Mouse (Mus musculus) forebrain, embryonic 11.5 days (tissue): ENCODE measurements around the gene Ntrk1. TPM values are rescaled to one million over a fixed set of nuclear protein-coding genes. Genes with fewer than 3 reads are reported as not detected.
A peak's percentile ranks its signal among the peaks of the same experiment; 100 is the strongest.

Experiments used
- ATAC-seq: fragments of 200-750 bp; cut with Nextera tagmentation; replicated peaks from 2 replicates; pipeline ENCODE4 v1.8.0; 2017; ENCODE audit warnings: moderate TSS enrichment; ENCODE audit not compliant: low FRiP score
- DNase-seq: peaks from one replicate; pipeline ENCODE4 v3.0.0-alpha.2; 2017; ENCODE audit warnings: low spot score
- H3K27ac ChIP-seq: fragments of 300-500 bp; sonication (generic); 2 replicates; pipeline ENCODE4 v1.5.1; 2014; ENCODE audit warnings: low read depth, low read length
- H3K27me3 ChIP-seq: fragments of 300-500 bp; sonication (generic); 2 replicates; pipeline ENCODE4 v1.6.1; 2014; ENCODE audit warnings: mild to moderate bottlenecking, low read length, mixed read lengths; ENCODE audit not compliant: control insufficient read depth, insufficient read depth
- H3K36me3 ChIP-seq: fragments of 300-500 bp; sonication (generic); 2 replicates; pipeline ENCODE4 v1.6.1; 2014; ENCODE audit warnings: mild to moderate bottlenecking, low read length, moderate library complexity, mixed read lengths; ENCODE audit not compliant: control insufficient read depth, insufficient read depth
- H3K4me1 ChIP-seq: fragments of 300-500 bp; sonication (generic); replicated peaks from 2 replicates; pipeline ENCODE4 v1.6.1; 2014; ENCODE audit warnings: low read length, mixed read lengths; ENCODE audit not compliant: control insufficient read depth, insufficient read depth
- H3K4me2 ChIP-seq: fragments of 300-500 bp; sonication (generic); 2 replicates; pipeline ENCODE4 v1.6.1; 2014; ENCODE audit warnings: low read depth, mild to moderate bottlenecking, low read length, moderate library complexity, mixed read lengths; ENCODE audit not compliant: severe bottlenecking
- H3K4me3 ChIP-seq: fragments of 300-500 bp; sonication (generic); 2 replicates; pipeline ENCODE4 v1.5.1; 2014; ENCODE audit warnings: low read depth, low read length
- H3K9ac ChIP-seq: fragments of 300-500 bp; sonication (generic); 2 replicates; pipeline ENCODE4 v1.6.1; 2014; ENCODE audit warnings: low read length
- H3K9me3 ChIP-seq: fragments of 300-500 bp; sonication (generic); 2 replicates; pipeline ENCODE4 v1.6.1; 2016; ENCODE audit warnings: low read length, mixed read lengths; ENCODE audit not compliant: control insufficient read depth
- WGBS: fragments of 180-500 bp; shearing (Covaris S2); extraction: QIAGEN DNeasy Blood & Tissue Kit; methylation state at CpG from one replicate; pipeline ENCODE4 v1.1.7; 2014; 5-methylcytosine and 5-hydroxymethylcytosine counted together
- polyA plus RNA-seq: library from polyadenylated mRNA; unstranded; fragments of >200 nt; fragmentation: Nextera tagmentation; extraction: Ambion mirVana; gene quantifications from 2 replicates; pipeline ENCODE4 v1.2.1, GENCODE M21; 2014

The Ntrk1 gene
- polyA plus RNA-seq, 1 experiment from 2014 or later: 0.45 TPM

DNA sequence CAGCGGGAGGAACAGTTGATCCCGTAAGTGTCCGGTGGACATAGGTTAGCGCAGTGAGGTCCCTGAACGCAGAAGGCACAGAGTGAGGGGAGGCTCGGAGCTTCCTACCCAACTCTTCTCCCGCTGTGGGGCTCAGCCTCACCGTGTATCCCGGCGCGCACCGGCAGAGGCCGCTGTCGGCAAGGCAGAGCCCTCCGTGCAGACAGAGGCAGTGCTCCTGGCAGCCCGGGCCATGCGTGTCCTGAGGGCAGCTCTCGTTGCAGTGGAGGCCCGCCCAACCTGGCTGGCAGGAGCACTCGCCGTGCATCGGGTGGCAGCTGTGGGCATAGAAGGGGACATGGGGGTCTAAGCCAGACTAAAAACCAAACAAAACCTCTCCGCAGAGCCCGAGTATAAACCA is 39.0 kb downstream of the Ntrk1 start:
- peak overlapping the region; percentile 44 for H3K9ac ChIP-seq
- ATAC-seq: peak; percentile 85
- H3K4me3 ChIP-seq: peak overlapping the region; percentile 10; the same call in 1 of the 2 replicates
- DNase-seq: peak; percentile 94
- peak overlapping the region; percentile 44 for H3K4me2 ChIP-seq
- no peaks in the 10 kb centered on the region for H3K36me3 ChIP-seq
- WGBS: 3% methylated on average over 24 of the region's 24 CpGs
- H3K4me1 ChIP-seq: peaks cover 5% of the 10 kb centered on the region; the same call in 1 of the 2 replicates
- H3K27ac ChIP-seq: no peak overlapping the region
- no peaks in the 10 kb centered on the region for H3K9me3 ChIP-seq
- H3K27me3 ChIP-seq: no peaks in the 10 kb centered on the region; the same call in 1 of the 2 replicates

DNA sequence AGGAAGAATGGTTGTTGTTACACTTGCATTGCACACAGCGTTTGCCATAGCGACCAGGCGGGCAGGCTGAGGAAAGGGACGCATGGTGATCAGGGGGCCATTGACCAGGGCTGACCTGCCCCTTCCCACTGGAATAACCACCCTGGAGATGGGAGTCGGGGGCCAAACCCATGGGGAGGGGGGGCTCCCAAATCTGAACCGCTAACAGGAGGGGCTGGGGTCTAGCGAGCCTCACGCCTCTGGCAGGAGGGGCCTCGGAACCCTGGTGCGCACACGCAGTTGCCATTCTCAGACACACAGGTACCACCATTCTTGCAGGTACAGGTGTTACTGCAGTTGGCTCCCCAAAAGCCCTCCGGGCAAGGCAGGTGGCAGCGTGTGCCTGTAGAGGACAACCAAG is 41.1 kb downstream of the Ntrk1 start:
- Histone ChIP-seq H3K27ac (no peak overlapping the region), H3K27me3 (no peaks in the 10 kb centered on the region; the same call in 1 of the 2 replicates), H3K4me2 (no peak overlapping the region), H3K4me1 (peaks cover 5% of the 10 kb centered on the region; the same call in 1 of the 2 replicates), H3K36me3 (no peaks in the 10 kb centered on the region), H3K9ac (no peak overlapping the region), H3K9me3 (no peaks in the 10 kb centered on the region), H3K4me3 (no peak overlapping the region)
- ATAC-seq: no peak
- WGBS: 86% methylated on average over 13 of the region's 13 CpGs
- no peak for DNase-seq

DNA sequence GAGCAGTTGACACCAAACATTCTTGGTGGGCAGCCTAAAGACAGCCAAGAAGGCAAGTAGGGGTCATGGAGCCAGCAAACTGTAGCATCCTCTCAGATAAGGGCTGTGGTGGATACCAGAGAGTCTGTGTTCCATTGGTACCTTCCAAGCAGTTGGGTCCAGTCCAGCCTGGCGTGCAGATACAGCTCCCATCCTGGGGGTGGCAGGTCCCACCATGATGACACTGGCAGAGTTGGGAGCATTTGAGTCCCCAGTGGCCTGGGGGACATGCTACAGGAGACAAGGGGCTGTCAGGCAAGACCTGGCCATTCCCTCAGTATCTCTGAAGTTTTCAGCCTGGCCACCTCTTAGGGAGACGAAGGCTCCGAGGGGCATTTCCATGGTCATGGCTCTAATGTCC is 42.4 kb downstream of the Ntrk1 start:
- peaks cover 5% of the 10 kb centered on the region; the same call in 1 of the 2 replicates for H3K4me1 ChIP-seq
- no peaks in the 10 kb centered on the region for H3K36me3 ChIP-seq
- H3K4me3 ChIP-seq: no peak overlapping the region
- DNase-seq (no peak), ATAC-seq (no peak)
- no peaks in the 10 kb centered on the region; the same call in 1 of the 2 replicates for H3K27me3 ChIP-seq
- whole genome bisulfite sequencing: 91% methylated on average over 3 of the region's 3 CpGs
- no peak overlapping the region for H3K27ac ChIP-seq
- no peak overlapping the region for H3K9ac ChIP-seq
- no peak overlapping the region for H3K4me2 ChIP-seq
- H3K9me3 ChIP-seq: no peaks in the 10 kb centered on the region

DNA sequence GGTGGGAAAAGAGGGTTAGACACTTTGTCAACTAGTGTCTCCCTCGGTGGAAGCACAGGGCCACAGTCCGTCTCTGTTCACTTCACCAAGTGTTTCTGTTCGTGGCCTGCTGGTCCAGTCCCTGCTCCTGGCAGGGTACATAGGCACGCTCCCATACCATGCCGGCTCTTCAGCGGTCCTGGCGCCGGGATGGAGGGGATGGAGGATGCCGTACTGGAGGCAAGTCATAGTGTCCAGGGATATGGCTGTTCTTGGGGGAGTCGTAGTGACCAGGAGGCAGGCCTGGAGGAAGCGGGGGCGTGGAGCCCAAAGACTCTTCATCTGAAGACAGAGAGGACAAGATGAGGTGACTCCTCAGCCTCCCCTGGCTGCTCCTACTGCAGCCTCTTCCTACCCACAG is 45.0 kb downstream of the Ntrk1 start:
- 89% methylated on average over 12 of the region's 12 CpGs for WGBS
- H3K4me2 ChIP-seq: no peak overlapping the region
- H3K27ac ChIP-seq: no peak overlapping the region
- ATAC-seq: no peak
- no peak overlapping the region for H3K9ac ChIP-seq
- no peaks in the 10 kb centered on the region for H3K27me3 ChIP-seq
- no peaks in the 10 kb centered on the region for H3K4me1 ChIP-seq
- H3K9me3 ChIP-seq: no peaks in the 10 kb centered on the region
- no peak overlapping the region for H3K4me3 ChIP-seq
- no peaks in the 10 kb centered on the region for H3K36me3 ChIP-seq
- no peak for DNase-seq

DNA sequence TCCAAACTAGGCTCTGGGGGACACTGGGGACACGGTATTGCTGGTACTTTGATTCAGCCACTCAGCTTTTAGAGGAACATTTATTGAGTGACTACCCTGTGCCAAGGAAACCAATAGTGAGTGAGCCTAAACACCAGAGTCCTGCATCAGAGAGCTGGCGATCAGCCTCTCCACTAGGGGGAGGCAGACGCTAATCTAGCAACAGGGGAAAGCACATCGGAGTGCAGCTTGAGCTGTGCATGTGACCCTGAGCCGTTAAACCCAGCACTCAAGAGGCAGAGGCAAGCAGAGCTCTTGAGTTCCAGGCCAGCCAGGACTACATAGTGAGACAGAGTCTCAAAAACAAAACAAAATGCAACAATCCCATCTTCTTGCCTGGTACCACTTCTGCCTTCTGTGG is 45.9 kb downstream of the Ntrk1 start:
- WGBS: 19% methylated on average over 5 of the region's 5 CpGs
- Histone ChIP-seq H3K9me3 (no peaks in the 10 kb centered on the region), H3K36me3 (no peaks in the 10 kb centered on the region), H3K4me3 (no peak overlapping the region), H3K4me2 (no peak overlapping the region), H3K27me3 (no peaks in the 10 kb centered on the region), H3K4me1 (no peaks in the 10 kb centered on the region), H3K9ac (no peak overlapping the region), H3K27ac (no peak overlapping the region)
- no peak for DNase-seq
- no peak for ATAC-seq

DNA sequence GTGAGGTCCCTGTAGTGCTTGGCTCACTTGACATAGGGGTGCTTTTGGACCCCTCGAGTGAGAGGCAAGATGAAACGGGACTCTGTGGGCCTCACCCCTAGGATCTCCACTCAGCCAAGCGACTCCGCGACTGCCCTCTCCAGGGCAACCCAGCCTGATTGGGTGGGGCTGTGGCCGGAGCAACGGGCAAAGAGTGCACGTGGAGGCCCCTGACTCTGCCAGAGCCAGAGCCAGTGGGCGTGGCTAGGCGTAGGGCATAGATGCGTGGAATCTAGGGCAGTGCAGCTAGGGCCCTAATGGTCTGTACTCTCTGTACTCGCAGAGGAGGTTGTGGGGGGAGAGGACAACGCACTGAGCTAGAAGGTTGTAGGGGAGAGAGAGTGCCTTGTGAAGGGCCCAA is 46.5 kb downstream of the Ntrk1 start, which contains the start of gene Lrrc71:
Gene Lrrc71, minus strand, starts transcription at position 195 of the 400 bp plus-strand sequence.
- 54% methylated on average over 13 of the region's 13 CpGs for WGBS
- H3K4me2 ChIP-seq: no peak within 1 kb of the TSS
- no peak within 1 kb of the TSS for H3K27ac ChIP-seq
- no peak for DNase-seq
- H3K9me3 ChIP-seq: no peaks in the 10 kb centered on the region
- H3K9ac ChIP-seq: no peak within 1 kb of the TSS
- no peak for ATAC-seq
- H3K4me3 ChIP-seq: no peak within 1 kb of the TSS
- no peaks in the 10 kb centered on the region for H3K27me3 ChIP-seq
- no peaks in the 10 kb centered on the region for H3K36me3 ChIP-seq
- H3K4me1 ChIP-seq: no peaks in the 10 kb centered on the region

DNA sequence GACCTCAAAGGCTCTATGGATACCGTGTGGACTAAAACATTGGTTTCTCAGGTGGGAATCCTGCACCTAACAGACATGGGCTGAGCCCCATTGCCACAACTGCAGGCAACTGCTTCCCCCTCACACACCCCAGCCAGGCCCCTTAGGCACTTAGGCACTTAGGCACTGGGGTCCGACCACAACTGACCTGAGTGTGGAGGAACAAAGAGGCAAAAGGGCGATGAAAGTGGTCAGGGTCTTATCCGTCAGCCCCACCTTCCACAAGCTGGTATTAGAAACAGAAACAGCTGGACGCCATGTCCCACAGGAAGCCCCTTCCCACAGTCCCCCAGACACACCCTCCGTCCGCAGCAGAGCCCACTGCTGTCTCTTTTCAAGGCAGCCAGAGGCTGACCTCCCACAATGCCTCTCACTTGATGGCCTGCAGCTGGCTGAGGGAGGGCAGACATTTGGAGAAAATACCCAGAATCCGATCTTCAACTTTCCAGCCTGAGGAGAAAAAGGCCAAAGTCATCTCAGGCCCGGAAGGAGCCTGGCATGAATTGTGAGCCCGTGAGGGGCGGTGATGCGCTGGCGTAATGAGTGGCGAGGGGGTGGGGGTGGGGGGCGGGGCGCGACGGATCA is 49.8 kb downstream of the Ntrk1 start:
- Histone ChIP-seq H3K27ac (no peak overlapping the region), H3K9me3 (no peaks in the 10 kb centered on the region), H3K9ac (no peak overlapping the region), H3K4me3 (no peak overlapping the region), H3K4me2 (peak overlapping the region; percentile 26; the same call in 1 of the 2 replicates), H3K27me3 (no peaks in the 10 kb centered on the region), H3K36me3 (no peaks in the 10 kb centered on the region), H3K4me1 (no peaks in the 10 kb centered on the region)
- ATAC-seq (no peak), DNase-seq (no peak)
- 45% methylated on average over 18 of the region's 18 CpGs for WGBS

DNA sequence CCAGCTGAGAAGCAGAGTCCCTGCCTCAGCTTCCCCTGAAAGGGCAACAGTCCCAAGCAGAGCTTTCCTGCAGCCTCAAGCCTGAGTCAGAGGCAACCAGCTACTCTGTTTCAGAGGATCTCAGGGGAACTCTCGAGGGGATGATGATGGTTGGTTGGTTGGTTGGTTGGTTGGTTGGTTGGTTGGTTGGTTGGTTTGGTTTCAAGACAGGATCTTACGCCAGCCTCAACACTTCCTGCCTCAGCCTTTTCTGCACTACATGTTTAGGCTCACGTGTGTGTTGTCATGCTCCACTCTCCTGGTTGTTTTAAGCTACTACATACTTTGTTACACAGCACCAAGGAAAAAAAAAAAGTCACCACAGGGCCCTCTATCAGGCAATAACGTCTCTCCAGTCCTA is 51.0 kb downstream of the Ntrk1 start:
- 85% methylated on average over 4 of the region's 4 CpGs for WGBS
- no peak for ATAC-seq
- no peaks in the 10 kb centered on the region for H3K36me3 ChIP-seq

DNA sequence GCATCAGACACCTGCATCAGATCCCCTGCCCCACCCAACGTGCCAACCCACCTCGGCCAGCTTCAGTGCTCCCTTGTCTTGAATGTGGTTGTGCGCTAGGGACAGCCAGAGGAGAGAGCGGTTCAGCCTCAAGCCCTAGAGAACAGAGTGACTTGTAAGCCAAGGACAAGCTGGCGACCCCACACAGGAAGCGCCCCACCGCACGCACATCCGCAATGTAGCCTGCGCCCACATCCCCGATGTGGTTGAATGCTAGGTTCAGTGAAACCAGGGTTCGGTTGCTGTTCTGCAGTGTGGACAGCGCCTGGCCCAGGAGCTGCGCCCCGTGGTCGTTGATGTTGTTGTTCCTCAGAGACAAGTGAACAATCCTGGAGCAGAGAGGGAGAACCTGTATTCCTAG is 52.2 kb downstream of the Ntrk1 start:
- WGBS: 90% methylated on average over 16 of the region's 16 CpGs
- H3K27ac ChIP-seq: no peak overlapping the region
- H3K4me2 ChIP-seq: no peak overlapping the region
- H3K9me3 ChIP-seq: no peaks in the 10 kb centered on the region
- H3K9ac ChIP-seq: no peak overlapping the region
- DNase-seq (no peak), ATAC-seq (no peak)
- H3K4me3 ChIP-seq: no peak overlapping the region
- H3K36me3 ChIP-seq: no peaks in the 10 kb centered on the region
- H3K27me3 ChIP-seq: no peaks in the 10 kb centered on the region
- H3K4me1 ChIP-seq: no peaks in the 10 kb centered on the region

More for the DNA sequence above, 51.0 kb downstream of the Ntrk1 start:
- no peaks in the 10 kb centered on the region for H3K9me3 ChIP-seq
- H3K4me3 ChIP-seq: no peak overlapping the region
- no peaks in the 10 kb centered on the region for H3K27me3 ChIP-seq
- no peaks in the 10 kb centered on the region for H3K4me1 ChIP-seq
- H3K9ac ChIP-seq: no peak overlapping the region
- no peak overlapping the region for H3K27ac ChIP-seq
- DNase-seq: no peak
- no peak overlapping the region for H3K4me2 ChIP-seq
